Mouse (Mus musculus) midbrain, embryonic 14.5 days (tissue): Measurements from ENCODE around the gene Angptl6. TPM values are rescaled to one million over a fixed set of nuclear protein-coding genes. Genes with fewer than 3 reads are reported as not detected.

Experiments used
- ATAC-seq: fragments of 200-750 bp; cut with Nextera tagmentation; 2 replicates; pipeline ENCODE4 v1.8.0; 2017; ENCODE audit warnings: moderate number of reproducible peaks, moderate library complexity; ENCODE audit not compliant: low FRiP score, low TSS enrichment
- DNase-seq: peaks from one replicate; pipeline ENCODE4 v3.0.0-alpha.2; 2015
- H3K27ac ChIP-seq: fragments of 300-500 bp; sonication (generic); replicated peaks from 2 replicates; pipeline ENCODE4 v1.5.1; 2014; ENCODE audit warnings: mild to moderate bottlenecking, low read depth, low read length, moderate library complexity
- H3K27me3 ChIP-seq: fragments of 300-500 bp; sonication (generic); 2 replicates; pipeline ENCODE4 v1.6.1; 2014; ENCODE audit warnings: low read length, control low read depth, mixed read lengths; ENCODE audit not compliant: control insufficient read depth, insufficient read depth
- H3K36me3 ChIP-seq: fragments of 300-500 bp; sonication (generic); 2 replicates; pipeline ENCODE4 v1.6.1; 2014; ENCODE audit warnings: low read length, control low read depth; ENCODE audit not compliant: control insufficient read depth, insufficient read depth
- H3K4me1 ChIP-seq: fragments of 300-500 bp; sonication (generic); 2 replicates; pipeline ENCODE4 v1.6.1; 2014; ENCODE audit warnings: mild to moderate bottlenecking, antibody characterized with exemption, low read length, control low read depth; ENCODE audit not compliant: control insufficient read depth, insufficient read depth
- H3K4me2 ChIP-seq: fragments of 300-500 bp; sonication (generic); 2 replicates; pipeline ENCODE4 v1.6.1; 2014; ENCODE audit warnings: mild to moderate bottlenecking, low read length, moderate library complexity
- H3K4me3 ChIP-seq: fragments of 300-500 bp; sonication (generic); replicated peaks from 2 replicates; pipeline ENCODE4 v1.5.1; 2014; ENCODE audit warnings: low read depth, low read length
- H3K9ac ChIP-seq: fragments of 300-500 bp; sonication (generic); replicated peaks from 2 replicates; pipeline ENCODE4 v1.6.1; 2014; ENCODE audit warnings: mild to moderate bottlenecking, low read length, moderate library complexity
- H3K9me3 ChIP-seq: fragments of 300-500 bp; sonication (generic); 2 replicates; pipeline ENCODE4 v1.6.1; 2016; ENCODE audit warnings: low read length, control low read depth, mixed read lengths; ENCODE audit not compliant: control insufficient read depth
- WGBS: fragments of 180-500 bp; shearing (Covaris S2); extraction: QIAGEN DNeasy Blood & Tissue Kit; methylation state at CpG from one replicate; pipeline ENCODE4 v1.1.7; 2014; 5-methylcytosine and 5-hydroxymethylcytosine counted together
- polyA plus RNA-seq: library from polyadenylated mRNA; unstranded; fragments of >200 nt; fragmentation: Nextera tagmentation; extraction: Ambion mirVana; gene quantifications from 2 replicates; pipeline ENCODE4 v1.2.1, GENCODE M21; 2014

Angptl6 gene
- polyA plus RNA-seq: 11.1 and 14.4 TPM in 2 replicates

- Histone ChIP-seq H3K9ac (peak within 1 kb of the TSS; percentile 68), H3K9me3 (no peaks in the 10 kb centered on the region), H3K4me1 (peaks cover 3% of the 10 kb centered on the region; the same call in 1 of the 2 replicates), H3K27me3 (no peaks in the 10 kb centered on the region), H3K36me3 (no peaks in the 10 kb centered on the region), H3K27ac (peak within 1 kb of the TSS; percentile 93), H3K4me2 (peak within 1 kb of the TSS; percentile 72), H3K4me3 (peak within 1 kb of the TSS; percentile 40)
- 91% methylated on average over 13 of the region's 13 CpGs for WGBS
- no peak for ATAC-seq
- DNase-seq: no peak
Observed at GRCm38 (mm10) chr9:20879097-20879792, at the start of gene Angptl6. Gene Angptl6, minus strand, starts transcription at chr9:20879727.

GRCm38 (mm10) chr9:20923258-20923657 lies 43.7 kb upstream of the Angptl6 start:
- 94% methylated on average over 3 of the region's 3 CpGs for WGBS
- no peaks in the 10 kb centered on the region for H3K4me1 ChIP-seq
- H3K4me2 ChIP-seq: no peak overlapping the region
- no peak overlapping the region for H3K27ac ChIP-seq
- no peaks in the 10 kb centered on the region for H3K9me3 ChIP-seq
- no peak overlapping the region for H3K4me3 ChIP-seq
- H3K36me3 ChIP-seq: peaks cover 99% of the 10 kb centered on the region
- ATAC-seq (no peak), DNase-seq (no peak)
- no peak overlapping the region for H3K9ac ChIP-seq
- H3K27me3 ChIP-seq: no peaks in the 10 kb centered on the region

DNA sequence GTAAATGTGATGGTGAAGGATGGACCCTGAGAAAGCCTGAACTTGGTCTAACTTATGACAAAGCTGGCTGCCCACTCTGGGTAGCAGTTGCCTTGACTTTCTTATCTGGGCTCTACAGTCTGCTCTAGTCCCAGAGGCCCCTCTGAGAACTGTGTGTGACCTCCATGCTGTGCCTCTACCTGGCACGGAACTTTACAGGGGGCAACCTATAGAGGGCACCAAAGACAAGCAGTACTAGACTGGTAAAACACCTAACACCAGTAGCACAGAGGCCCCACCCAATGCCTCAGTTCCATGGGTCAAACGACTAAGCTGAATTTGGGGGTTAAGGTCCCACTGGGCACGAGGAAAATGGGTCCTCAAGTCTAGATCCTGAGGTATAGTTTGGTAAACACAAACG lies 36.6 kb upstream of the Angptl6 start:
- WGBS: 89% methylated on average over 4 of the region's 4 CpGs
- H3K4me3 ChIP-seq: no peak overlapping the region
- DNase-seq: no peak
- no peak for ATAC-seq
- no peaks in the 10 kb centered on the region for H3K27me3 ChIP-seq
- H3K36me3 ChIP-seq: peaks cover 100% of the 10 kb centered on the region
- H3K4me2 ChIP-seq: no peak overlapping the region
- H3K27ac ChIP-seq: no peak overlapping the region
- no peaks in the 10 kb centered on the region for H3K9me3 ChIP-seq
- H3K4me1 ChIP-seq: no peaks in the 10 kb centered on the region
- H3K9ac ChIP-seq: no peak overlapping the region

GRCm38 (mm10) chr9:20909948-20910347 lies 30.4 kb upstream of the Angptl6 start:
- DNase-seq (no peak), ATAC-seq (no peak)
- no peak overlapping the region for H3K4me3 ChIP-seq
- no peak overlapping the region for H3K4me2 ChIP-seq
- H3K27me3 ChIP-seq: no peaks in the 10 kb centered on the region
- no peak overlapping the region for H3K27ac ChIP-seq
- 93% methylated on average over 9 of the region's 9 CpGs for WGBS
- no peaks in the 10 kb centered on the region for H3K4me1 ChIP-seq
- peaks cover 99% of the 10 kb centered on the region for H3K36me3 ChIP-seq
- H3K9me3 ChIP-seq: no peaks in the 10 kb centered on the region
- H3K9ac ChIP-seq: no peak overlapping the region

DNA sequence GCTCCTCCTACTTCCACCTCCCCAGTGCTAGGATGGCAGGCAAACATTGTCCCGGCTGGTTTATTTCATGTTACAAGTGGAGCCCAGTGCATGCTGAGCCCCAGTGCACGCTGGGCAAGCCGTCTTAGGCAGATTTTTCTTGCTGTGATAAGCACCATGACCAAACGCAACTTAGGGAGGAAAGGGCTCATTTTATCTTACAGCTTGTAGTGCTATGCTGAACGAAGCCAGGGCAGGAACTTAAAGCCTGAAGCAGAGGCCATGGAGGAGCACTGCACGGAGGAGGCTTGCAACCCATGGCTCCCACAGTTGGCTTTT lies 22.6 kb upstream of the Angptl6 start:
- DNase-seq (no peak), ATAC-seq (no peak)
- peaks cover 22% of the 10 kb centered on the region for H3K36me3 ChIP-seq
- no peak overlapping the region for H3K4me3 ChIP-seq
- H3K27ac ChIP-seq: no peak overlapping the region
- no peak overlapping the region for H3K4me2 ChIP-seq
- WGBS: 27% methylated on average over 6 of the region's 6 CpGs
- H3K9me3 ChIP-seq: no peaks in the 10 kb centered on the region
- H3K27me3 ChIP-seq: no peaks in the 10 kb centered on the region
- peaks cover 5% of the 10 kb centered on the region for H3K4me1 ChIP-seq
- H3K9ac ChIP-seq: no peak overlapping the region; the same call in 1 of the 2 replicates

GRCm38 (mm10) chr9:20901466-20902173 lies 22.1 kb upstream of the Angptl6 start:
- H3K9me3 ChIP-seq: no peaks in the 10 kb centered on the region
- peaks cover 5% of the 10 kb centered on the region for H3K4me1 ChIP-seq
- ATAC-seq (no peak), DNase-seq (peak; percentile 69)
- H3K9ac ChIP-seq: no peak overlapping the region; the same call in 1 of the 2 replicates
- no peak overlapping the region for H3K27ac ChIP-seq
- no peak overlapping the region for H3K4me2 ChIP-seq
- no peaks in the 10 kb centered on the region for H3K27me3 ChIP-seq
- peaks cover 19% of the 10 kb centered on the region for H3K36me3 ChIP-seq
- 17% methylated on average over 13 of the region's 13 CpGs for WGBS
- H3K4me3 ChIP-seq: no peak overlapping the region

DNA sequence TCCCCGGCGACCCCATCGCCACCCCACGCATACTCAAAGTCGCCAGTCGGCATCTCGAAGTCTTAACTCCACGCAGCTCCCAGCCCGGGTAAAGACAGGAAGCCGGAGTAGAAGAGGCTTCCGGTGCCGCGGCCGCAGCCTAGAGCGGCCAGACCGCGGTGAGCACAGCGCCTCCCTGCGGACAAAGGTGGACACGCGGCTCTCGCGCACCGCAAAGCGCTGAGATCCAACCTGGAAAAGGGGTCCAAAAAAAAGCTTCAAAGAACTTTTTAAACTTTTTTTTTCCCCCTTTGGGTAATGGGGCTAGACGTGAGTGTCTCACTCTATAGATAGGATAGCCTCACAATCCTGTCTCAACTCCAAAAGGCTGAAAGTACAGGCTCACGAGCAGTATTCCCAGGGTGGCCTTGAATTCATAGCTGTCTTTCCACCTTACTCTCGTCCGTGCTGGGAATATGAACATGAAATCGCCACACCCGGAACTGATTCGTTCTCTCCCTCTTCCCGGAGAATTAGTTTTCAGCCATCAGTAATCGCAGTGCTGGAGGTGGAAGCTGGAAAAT lies 19.1 kb upstream of the Angptl6 start, which contains the start of gene Eif3g:
Gene Eif3g, minus strand, starts transcription at position 113 of the 563 bp plus-strand sequence.
- H3K4me3 ChIP-seq: peak within 1 kb of the TSS; percentile 81
- 4% methylated on average over 34 of the region's 34 CpGs for WGBS
- ATAC-seq (peak; percentile 85), DNase-seq (peak; percentile 94)
- peak within 1 kb of the TSS; percentile 71 for H3K9ac ChIP-seq
- H3K4me2 ChIP-seq: peak within 1 kb of the TSS; percentile 79
- peak within 1 kb of the TSS; percentile 26; the same call in 1 of the 2 replicates for H3K27ac ChIP-seq
- no peaks in the 10 kb centered on the region for H3K27me3 ChIP-seq
- H3K9me3 ChIP-seq: no peaks in the 10 kb centered on the region
- peaks cover 31% of the 10 kb centered on the region for H3K36me3 ChIP-seq
- peaks cover 5% of the 10 kb centered on the region for H3K4me1 ChIP-seq

GRCm38 (mm10) chr9:20897736-20898510 lies 18.4 kb upstream of the Angptl6 start:
- Histone ChIP-seq H3K4me3 (peak overlapping the region; percentile 81), H3K4me1 (peaks cover 5% of the 10 kb centered on the region), H3K27ac (peak overlapping the region; percentile 26; the same call in 1 of the 2 replicates), H3K36me3 (peaks cover 38% of the 10 kb centered on the region), H3K27me3 (no peaks in the 10 kb centered on the region), H3K4me2 (peak overlapping the region; percentile 79), H3K9me3 (no peaks in the 10 kb centered on the region), H3K9ac (peak overlapping the region; percentile 71)
- WGBS: 6% methylated on average over 32 of the region's 39 CpGs
- DNase-seq: no peak
- peak; percentile 69 for ATAC-seq
